Mouse (Mus musculus): ENCODE measurements around the gene Eef1b2.

Gene Eef1b2

GRCm38 (mm10) chr1:63209861-63210529 is 33.4 kb downstream of the Eef1b2 start:
- CTCF ChIA-PET: interaction anchor here in 3 of 4 experiments (0.6 to 1.5 kb wide), 7 partner anchors 9 to 243 kb away, joined by 3 to 14 read pairs (median 4); no protein-coding TSS in a partner anchor
- POLR2A ChIA-PET: interaction anchor here (0.6 to 11.1 kb wide), 18 partner anchors 8 to 239 kb away, joined by 3 to 192 read pairs (median 8); partner anchors contain the start of genes Eef1b2 (in 1 of the 4) and Ndufs1 (in 1 of the 4)

GRCm38 (mm10) chr1:63213478-63214270 is 37.0 kb downstream of the Eef1b2 start:
- POLR2A ChIA-PET: interaction anchor here (0.6 to 11.1 kb wide), 25 partner anchors 9 to 59 kb away, joined by 3 to 192 read pairs (median 6); partner anchors contain the start of genes Eef1b2 (in 2 of the 4) and Ndufs1 (in 2 of the 4)
- CTCF ChIA-PET: interaction anchor here in 3 of 4 experiments (0.6 to 2.1 kb wide), 7 partner anchors 9 to 100 kb away, joined by 3 to 6 read pairs (median 4); no protein-coding TSS in a partner anchor

- ChIA-PET CTCF (interaction anchor here in 3 of 4 experiments (0.6 to 2.1 kb wide), 5 partner anchors 10 to 101 kb away, joined by 3 to 6 read pairs (median 4); no protein-coding TSS in a partner anchor), POLR2A (interaction anchor here (0.7 to 11.1 kb wide), 26 partner anchors 9 to 93 kb away, joined by 3 to 192 read pairs (median 6); partner anchors contain the start of genes Eef1b2 (in 2 of the 4) and Ndufs1 (in 2 of the 4))
Observed at GRCm38 (mm10) chr1:63214271-63214558, 37.6 kb downstream of the Eef1b2 start, which contains the start of gene Gpr1. Gene Gpr1 (minus strand): TSS chr1:63214543.

- ChIA-PET POLR2A (interaction anchor here (0.5 to 11.1 kb wide), 23 partner anchors 8 to 92 kb away, joined by 3 to 192 read pairs (median 6); partner anchors contain the start of genes Eef1b2 (in 2 of the 4) and Ndufs1 (in 2 of the 4)), CTCF (interaction anchor here in 3 of 4 experiments (0.7 to 2.1 kb wide), 4 partner anchors 10 to 32 kb away, joined by 3 to 6 read pairs (median 4); no protein-coding TSS in a partner anchor)
Observed at GRCm38 (mm10) chr1:63214631-63215030, 38.0 kb downstream of the Eef1b2 start.

GRCm38 (mm10) chr1:63219277-63219676 is 42.7 kb downstream of the Eef1b2 start:
- ChIA-PET CTCF (interaction anchor here in 3 of 4 experiments (0.6 to 2.8 kb wide), 11 partner anchors 9 to 40 kb away, joined by 3 to 26 read pairs (median 4); no protein-coding TSS in a partner anchor), POLR2A (interaction anchor here (0.7 to 6.7 kb wide), 25 partner anchors 8 to 167 kb away, joined by 3 to 88 read pairs (median 5); partner anchors contain the start of genes Eef1b2 (in 1 of the 4) and Ndufs1 (in 1 of the 4))

- ChIA-PET CTCF (no interaction called here), POLR2A (interaction anchor here in 3 of 4 experiments (0.6 to 7.7 kb wide), 8 partner anchors 11 to 215 kb away, joined by 3 to 77 read pairs (median 18); partner anchors contain the start of genes Eef1b2 (in 2 of the 3), Gpr1 (in 2 of the 3) and Ndufs1 (in 2 of the 3))
Observed at GRCm38 (mm10) chr1:63225009-63225408, 48.4 kb downstream of the Eef1b2 start.

GRCm38 (mm10) chr1:63225890-63226289 is 49.3 kb downstream of the Eef1b2 start:
- CTCF ChIA-PET: interaction anchor here in 2 of 4 experiments (0.6 to 1.1 kb wide), 5 partner anchors 10 to 89 kb away, joined by 3 to 9 read pairs (median 5); no protein-coding TSS in a partner anchor
- POLR2A ChIA-PET: interaction anchor here (0.6 to 7.7 kb wide), 23 partner anchors 10 to 378 kb away, joined by 3 to 77 read pairs (median 4); partner anchors contain the start of genes Eef1b2 (in 2 of the 4), Gpr1 (in 2 of the 4) and Ndufs1 (in 2 of the 4)

- ChIA-PET CTCF (interaction anchor here in 2 of 4 experiments (1.1 to 1.3 kb wide), 2 partner anchors 12 to 21 kb away, joined by 3 to 5 read pairs; no protein-coding TSS in a partner anchor), POLR2A (interaction anchor here in 3 of 4 experiments (0.5 to 7.7 kb wide), 20 partner anchors 8 to 49 kb away, joined by 3 to 77 read pairs (median 5); partner anchors contain the start of genes Eef1b2 (in 1 of the 3), Gpr1 (in 1 of the 3), Ndufs1 (in 1 of the 3) and Zdbf2 (in 1 of the 3))
Observed at GRCm38 (mm10) chr1:63227241-63227640, 50.6 kb downstream of the Eef1b2 start.

Measured in embryonic stem cell, embryonic (primary cell).